Mouse (Mus musculus) Patski (cell line): ENCODE data around the gene Sdc4. TPM values are rescaled to one million over a fixed set of nuclear protein-coding genes. Genes with fewer than 3 reads are reported as not detected.

Experiments used
- ATAC-seq: fragments of 100-300 bp; one replicate; pipeline ENCODE4 v1.8.0; 2021
- CTCF ChIA-PET: fragments of 350-600 bp; sonication (Branson Sonifier 250); formaldehyde crosslinking; loops from one replicate; lab custom pipeline; 2022; ENCODE audit warnings: inconsistent platforms; lab: Charles Lee
- POLR2A ChIA-PET: fragments of 350-600 bp; sonication (Branson Sonifier 250); formaldehyde crosslinking; loops from one replicate; lab custom pipeline; 2022; ENCODE audit warnings: antibody characterized with exemption, inconsistent platforms; lab: Charles Lee
- DNase-seq: peaks from one replicate; pipeline ENCODE4 v3.0.0-alpha.2; 2011; ENCODE audit warnings: low read depth, low spot score
- H3K27me3 ChIP-seq: fragments of 371-371 bp; one replicate; pipeline ENCODE4 v1.5.1; 2021
- CTCF ChIP-seq: fragments of 100-300 bp; IDR thresholded peaks from one replicate; pipeline ENCODE4 v1.5.1; 2021
- in situ Hi-C: fragments of 300-500 bp; cut with MboI; formaldehyde crosslinking; loops from 3 replicates; pipeline ENCODE4 v1.11.1; 2018; ENCODE audit warnings: low pct_unique_long_range_greater_than_20kb, mixed read lengths
- polyA plus RNA-seq: library from polyadenylated mRNA; unstranded; gene quantifications from one replicate; pipeline ENCODE4 v1.2.3, GENCODE M21; 2021

The Sdc4 gene
- polyA plus RNA-seq, 1 experiment from 2014 or later = 672 TPM

GRCm38 (mm10) chr2:164435216-164436090 lies 8.2 kb downstream of the Sdc4 start:
- no peak for TF ChIP-seq CTCF
- ChIA-PET CTCF (interaction anchor here (2.2 kb wide), 1 partner anchor 21 kb away, joined by 7 read pairs; the partner anchor contains the start of gene Sys1), POLR2A (interaction anchor here (0.6 to 5.3 kb wide), 2 partner anchors 12 to 19 kb away, joined by 3 to 48 read pairs; partner anchors contain the start of gene Sys1)
- no peaks in the 10 kb centered on the region for H3K27me3 ChIP-seq
- ATAC-seq = no peak
- DNase-seq = no peak
- in situ Hi-C loops = no loop called here

- POLR2A ChIA-PET = interaction anchor here (5.3 to 5.8 kb wide), 2 partner anchors 7 to 20 kb away, joined by 36 to 48 read pairs; partner anchors contain the start of gene Sys1
- DNase-seq (no peak), ATAC-seq (no peak)
- TF ChIP-seq CTCF = no peak
- in situ Hi-C loops = no loop called here
- CTCF ChIA-PET = interaction anchor here (2.2 kb wide), 1 partner anchor 22 kb away, joined by 7 read pairs; the partner anchor contains the start of gene Sys1
- H3K27me3 ChIP-seq = no peaks in the 10 kb centered on the region
Measured at GRCm38 (mm10) chr2:164434681-164435080, 9.0 kb downstream of the Sdc4 start.

GRCm38 (mm10) chr2:164433278-164433895 lies 10.3 kb downstream of the Sdc4 start:
- in situ Hi-C loops = no loop called here
- no peak for TF ChIP-seq CTCF
- CTCF ChIA-PET = interaction anchor here (1.1 to 1.4 kb wide), 4 partner anchors 16 to 84 kb away, joined by 3 to 11 read pairs (median 4); partner anchors contain the start of gene Sys1
- ATAC-seq (no peak), DNase-seq (no peak)
- no peaks in the 10 kb centered on the region for H3K27me3 ChIP-seq
- POLR2A ChIA-PET = interaction anchor here (0.6 to 5.8 kb wide), 4 partner anchors 9 to 66 kb away, joined by 3 to 48 read pairs (median 20); partner anchors contain the start of gene Sys1

GRCm38 (mm10) chr2:164432541-164433191 lies 11.0 kb downstream of the Sdc4 start:
- TF ChIP-seq CTCF = no peak
- ATAC-seq = peak; percentile 80
- in situ Hi-C loops = no loop called here
- DNase-seq = peak; percentile 89
- ChIA-PET POLR2A (interaction anchor here (1.0 to 5.8 kb wide), 3 partner anchors 9 to 67 kb away, joined by 3 to 48 read pairs (median 36); partner anchors contain the start of gene Sys1), CTCF (interaction anchor here (1.1 to 1.5 kb wide), 5 partner anchors 15 to 85 kb away, joined by 3 to 11 read pairs (median 4); partner anchors contain the start of gene Sys1)
- no peaks in the 10 kb centered on the region for H3K27me3 ChIP-seq

GRCm38 (mm10) chr2:164431676-164432465 lies 11.8 kb downstream of the Sdc4 start:
- in situ Hi-C loops = no loop called here
- ChIA-PET CTCF (interaction anchor here (1.5 kb wide), 1 partner anchor 25 kb away, joined by 4 read pairs; the partner anchor contains the start of gene Sys1), POLR2A (interaction anchor here (1.0 to 5.8 kb wide), 4 partner anchors 9 to 68 kb away, joined by 3 to 48 read pairs (median 20); partner anchors contain the start of gene Sys1)
- no peaks in the 10 kb centered on the region for H3K27me3 ChIP-seq
- TF ChIP-seq CTCF = no peak
- ATAC-seq = no peak
- DNase-seq = no peak

DNA sequence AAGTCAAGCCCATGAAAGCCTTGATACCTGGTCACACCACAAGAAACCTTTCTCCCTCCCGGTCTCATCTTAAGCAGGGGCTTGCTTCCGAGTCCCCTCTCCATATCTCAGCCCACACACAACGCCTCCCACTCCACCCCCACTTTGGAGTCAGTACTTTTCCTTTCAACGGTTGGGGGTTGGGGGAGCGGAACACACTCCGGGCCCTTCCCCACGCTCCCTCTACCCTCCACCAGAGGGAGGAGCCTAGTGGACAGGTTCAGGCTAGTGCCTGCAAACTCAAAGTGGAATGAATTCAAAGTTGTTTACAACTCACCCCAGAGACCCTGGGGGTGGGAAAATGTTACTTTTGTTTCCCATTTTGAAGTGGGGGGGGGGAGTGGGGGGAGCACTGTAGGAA lies 13.0 kb downstream of the Sdc4 start:
- in situ Hi-C loops = no loop called here
- TF ChIP-seq CTCF = no peak
- ATAC-seq (no peak), DNase-seq (no peak)
- ChIA-PET CTCF (interaction anchor here (0.7 kb wide), 1 partner anchor 24 kb away, joined by 3 read pairs; no protein-coding TSS in a partner anchor), POLR2A (interaction anchor here (1.1 to 5.8 kb wide), 4 partner anchors 8 to 87 kb away, joined by 3 to 48 read pairs (median 20); partner anchors contain the start of gene Sys1)
- no peaks in the 10 kb centered on the region for H3K27me3 ChIP-seq

GRCm38 (mm10) chr2:164429881-164430615 lies 13.6 kb downstream of the Sdc4 start:
- CTCF ChIA-PET = interaction anchor here (0.7 to 1.0 kb wide), 2 partner anchors 23 to 25 kb away, joined by 3 read pairs; no protein-coding TSS in a partner anchor
- ATAC-seq (no peak), DNase-seq (no peak)
- in situ Hi-C loops = no loop called here
- no peaks in the 10 kb centered on the region for H3K27me3 ChIP-seq
- POLR2A ChIA-PET = interaction anchor here (1.1 to 5.8 kb wide), 3 partner anchors 12 to 88 kb away, joined by 3 to 48 read pairs (median 36); partner anchors contain the start of gene Sys1
- no peak for TF ChIP-seq CTCF

DNA sequence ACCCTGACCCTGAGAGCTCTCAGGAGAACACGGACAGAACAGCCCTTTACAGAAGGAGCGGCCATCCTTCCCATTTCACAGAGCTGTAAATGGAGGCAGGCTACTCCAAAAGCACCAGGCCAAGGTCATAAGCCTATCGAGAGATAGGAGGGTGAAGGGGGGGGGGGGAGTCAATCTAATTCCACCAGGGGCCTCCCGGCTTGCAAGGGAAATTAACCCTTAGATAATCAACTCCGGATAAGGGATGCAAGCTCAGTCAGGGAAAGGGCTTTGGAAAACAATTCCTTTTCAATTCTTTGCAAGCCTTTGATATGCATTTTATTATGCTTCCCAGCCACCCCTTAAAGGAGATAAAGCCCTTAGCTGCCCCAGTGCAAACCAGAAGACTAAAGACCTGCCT lies 15.2 kb downstream of the Sdc4 start:
- ATAC-seq (no peak), DNase-seq (no peak)
- CTCF ChIA-PET = interaction anchor here (1.3 kb wide), 1 partner anchor 32 kb away, joined by 3 read pairs; the partner anchor contains the start of gene Gm20458
- TF ChIP-seq CTCF = no peak
- POLR2A ChIA-PET = interaction anchor here (0.6 to 2.0 kb wide), 5 partner anchors 8 to 90 kb away, joined by 3 to 8 read pairs (median 3); no protein-coding TSS in a partner anchor
- in situ Hi-C loops = no loop called here
- H3K27me3 ChIP-seq = no peaks in the 10 kb centered on the region
